Mouse (Mus musculus) liver, embryonic 14.5 days (tissue): ENCODE results near the gene Sparc. TPM values are rescaled to one million over a fixed set of nuclear protein-coding genes. Genes with fewer than 3 reads are reported as not detected.
A peak's percentile ranks its signal among the peaks of the same experiment; 100 is the strongest.

ENCODE experiments used
- ATAC-seq: fragments of 200-750 bp; cut with Nextera tagmentation; 2 replicates; pipeline ENCODE4 v1.8.0; 2017; ENCODE audit warnings: moderate number of reproducible peaks, mild to moderate bottlenecking, moderate library complexity; ENCODE audit not compliant: insufficient read depth
- DNase-seq, 3 experiments: peaks; one replicate each; pipeline ENCODE4 v3.0.0-alpha.2; 2012 to 2013; ENCODE audit warnings: low read depth in 3 of 3, low spot score in 3 of 3
- H3K27ac ChIP-seq: fragments of 300-500 bp; sonication (generic); 2 replicates; pipeline ENCODE4 v1.5.1; 2014; ENCODE audit warnings: moderate library complexity, mild to moderate bottlenecking, control low read depth, inconsistent platforms
- H3K27me3 ChIP-seq: fragments of 300-500 bp; sonication (generic); 2 replicates; pipeline ENCODE4 v1.6.1; 2014; ENCODE audit warnings: mild to moderate bottlenecking, low read length, moderate library complexity; ENCODE audit not compliant: control insufficient read depth, insufficient read depth
- H3K36me3 ChIP-seq: fragments of 300-500 bp; sonication (generic); replicated peaks from 2 replicates; pipeline ENCODE4 v1.6.1; 2014; ENCODE audit warnings: low read depth; ENCODE audit not compliant: control insufficient read depth, insufficient read depth
- H3K4me1 ChIP-seq, 2 experiments: fragments of 200-500 bp in 1 of 2; fragments of 300-500 bp in 1 of 2; sonication (generic) in 1 of 2; replicated peaks; 2 replicates each; pipeline ENCODE4 v1.6.1; 2012 to 2014; ENCODE audit warnings: antibody characterized with exemption in 1 of 2, inconsistent platforms in 1 of 2, low read length in 1 of 2; ENCODE audit not compliant: control insufficient read depth in 2 of 2, insufficient read depth in 2 of 2
- H3K4me2 ChIP-seq: fragments of 300-500 bp; sonication (generic); 2 replicates; pipeline ENCODE4 v1.6.1; 2014; ENCODE audit warnings: low read depth, mild to moderate bottlenecking, control low read depth, moderate library complexity
- H3K4me3 ChIP-seq, 2 experiments: fragments of 200-500 bp in 1 of 2; fragments of 300-500 bp in 1 of 2; sonication (generic) in 1 of 2; 2 replicates each; pipeline ENCODE4 v1.5.1; 2012 to 2014; ENCODE audit warnings: low read depth in 2 of 2, low read length in 2 of 2, mild to moderate bottlenecking in 2 of 2, control low read depth in 1 of 2, inconsistent platforms in 1 of 2, moderate library complexity in 1 of 2; ENCODE audit not compliant: insufficient read depth in 1 of 2
- H3K9ac ChIP-seq: fragments of 300-500 bp; sonication (generic); replicated peaks from 2 replicates; pipeline ENCODE4 v1.6.1; 2014; ENCODE audit warnings: mild to moderate bottlenecking, control low read depth, moderate library complexity
- H3K9me3 ChIP-seq: fragments of 300-500 bp; sonication (generic); 2 replicates; pipeline ENCODE4 v1.6.1; 2016; ENCODE audit warnings: low read length, mixed read lengths; ENCODE audit not compliant: control insufficient read depth
- CTCF ChIP-seq: IDR thresholded peaks from 2 replicates; pipeline ENCODE4 v1.5.1; 2016; ENCODE audit warnings: antibody characterized with exemption, low read depth, control low read depth
- EP300 ChIP-seq: IDR thresholded peaks from 2 replicates; pipeline ENCODE4 v1.6.1; 2016; ENCODE audit warnings: antibody characterized with exemption, low read depth
- WGBS: fragments of 180-500 bp; shearing (Covaris S2); extraction: QIAGEN DNeasy Blood & Tissue Kit; methylation state at CpG from one replicate; pipeline ENCODE4 v1.1.7; 2014; ENCODE audit not compliant: insufficient replicate concordance; 5-methylcytosine and 5-hydroxymethylcytosine counted together
- polyA plus RNA-seq, 2 experiments: library from polyadenylated mRNA; depleted of rRNA in 1 of 2; stranded (reverse) in 1 of 2; unstranded in 1 of 2; fragments of >200 nt; fragmentation: Nextera tagmentation in 1 of 2; extraction: Ambion mirVana in 1 of 2; gene quantifications; 2 replicates each; pipeline versions ENCODE4 v1.2.1 to v1.2.3; 2012 to 2014

The Sparc gene
- polyA plus RNA-seq, 2 experiments: 64.9 to 88.2 TPM

DNA sequence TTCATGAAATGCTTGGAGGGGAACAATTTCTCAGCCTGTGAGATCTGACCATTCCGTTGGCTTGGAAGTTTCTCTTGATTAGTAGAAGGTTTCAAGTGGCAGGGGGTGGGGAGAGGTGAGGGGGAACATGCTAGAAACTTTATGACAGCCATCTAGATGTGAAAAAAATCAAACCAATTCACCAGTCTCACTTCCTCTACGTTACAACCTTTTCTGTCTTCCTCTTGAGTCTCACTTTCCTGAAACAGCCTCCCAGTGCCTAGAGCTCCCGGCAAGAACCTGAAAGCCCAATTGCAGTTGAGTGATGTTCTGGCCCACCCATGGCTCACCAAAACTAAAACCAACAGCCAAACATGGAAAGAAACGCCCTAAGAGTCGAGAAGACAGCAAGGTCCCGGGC lies 28.4 kb downstream of the Sparc start:
- H3K4me2 ChIP-seq: no peak overlapping the region
- H3K27ac ChIP-seq: no peak overlapping the region
- H3K4me1 ChIP-seq: no peaks in the 10 kb centered on the region
- 40% methylated on average over 6 of the region's 6 CpGs for WGBS
- H3K36me3 ChIP-seq: no peaks in the 10 kb centered on the region
- no peak overlapping the region for H3K4me3 ChIP-seq
- no peak for TF ChIP-seq CTCF
- TF ChIP-seq EP300: no peak
- ATAC-seq: no peak
- no peak overlapping the region for H3K9ac ChIP-seq
- H3K27me3 ChIP-seq: no peaks in the 10 kb centered on the region
- H3K9me3 ChIP-seq: no peaks in the 10 kb centered on the region
- DNase-seq: no peak

GRCm38 (mm10) chr11:55392474-55392873 lies 30.5 kb downstream of the Sparc start:
- ATAC-seq (no peak), DNase-seq (no peak)
- no peaks in the 10 kb centered on the region for H3K9me3 ChIP-seq
- H3K4me2 ChIP-seq: no peak overlapping the region
- H3K27me3 ChIP-seq: no peaks in the 10 kb centered on the region
- H3K4me1 ChIP-seq: no peaks in the 10 kb centered on the region
- TF ChIP-seq CTCF (no peak), EP300 (no peak)
- no peak overlapping the region for H3K9ac ChIP-seq
- H3K4me3 ChIP-seq: no peak overlapping the region
- 36% methylated on average over 10 of the region's 10 CpGs for WGBS
- no peak overlapping the region for H3K27ac ChIP-seq
- no peaks in the 10 kb centered on the region for H3K36me3 ChIP-seq

GRCm38 (mm10) chr11:55389778-55390177 lies 33.2 kb downstream of the Sparc start:
- TF ChIP-seq EP300: no peak
- peak; percentile 81 for TF ChIP-seq CTCF
- H3K27me3 ChIP-seq: no peaks in the 10 kb centered on the region
- H3K9ac ChIP-seq: no peak overlapping the region
- H3K4me2 ChIP-seq: no peak overlapping the region
- no peak overlapping the region for H3K4me3 ChIP-seq
- ATAC-seq (no peak), DNase-seq (peak; percentile 24 to 53 (median 35))
- WGBS: 2% methylated on average over 2 of the region's 2 CpGs
- H3K36me3 ChIP-seq: no peaks in the 10 kb centered on the region
- H3K27ac ChIP-seq: no peak overlapping the region
- no peaks in the 10 kb centered on the region for H3K9me3 ChIP-seq
- H3K4me1 ChIP-seq: no peaks in the 10 kb centered on the region

DNA sequence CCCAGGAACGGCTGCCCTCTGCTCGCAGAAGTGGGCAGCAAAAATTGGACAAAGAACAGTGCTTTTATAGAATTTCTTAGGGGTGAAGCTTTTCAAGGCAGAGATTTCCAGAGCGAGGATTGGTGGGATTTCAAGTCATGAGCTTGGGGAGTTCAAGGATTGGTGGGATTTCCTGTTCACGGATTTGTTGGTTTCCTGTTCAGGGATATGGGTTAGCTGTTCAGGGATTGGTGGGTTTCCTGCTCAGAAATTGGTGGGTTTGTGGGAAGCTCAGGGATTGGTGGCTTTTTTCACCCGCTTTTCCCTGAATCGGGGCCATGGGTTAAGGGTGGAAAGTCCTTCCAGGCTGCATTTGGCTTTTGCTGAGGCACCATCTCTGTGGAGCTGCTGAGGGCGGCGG lies 35.4 kb downstream of the Sparc start:
- ATAC-seq (no peak), DNase-seq (no peak)
- Histone ChIP-seq H3K27ac (no peak overlapping the region), H3K36me3 (no peaks in the 10 kb centered on the region), H3K9ac (no peak overlapping the region), H3K4me2 (no peak overlapping the region), H3K27me3 (no peaks in the 10 kb centered on the region), H3K4me3 (no peak overlapping the region), H3K4me1 (no peaks in the 10 kb centered on the region), H3K9me3 (no peaks in the 10 kb centered on the region)
- no peak for TF ChIP-seq CTCF
- TF ChIP-seq EP300: no peak
- WGBS: 38% methylated on average over 8 of the region's 8 CpGs

- WGBS: 13% methylated on average over 11 of the region's 11 CpGs
- ATAC-seq (no peak), DNase-seq (peak; percentile 27 to 33 (median 33))
- H3K4me1 ChIP-seq: no peaks in the 10 kb centered on the region
- TF ChIP-seq EP300 (no peak), CTCF (peak; percentile 89)
- H3K4me3 ChIP-seq: no peak overlapping the region
- no peak overlapping the region for H3K27ac ChIP-seq
- no peaks in the 10 kb centered on the region for H3K36me3 ChIP-seq
- no peaks in the 10 kb centered on the region for H3K9me3 ChIP-seq
- no peak overlapping the region for H3K4me2 ChIP-seq
- H3K27me3 ChIP-seq: no peaks in the 10 kb centered on the region
- H3K9ac ChIP-seq: no peak overlapping the region
Measured at GRCm38 (mm10) chr11:55386424-55387063, 36.4 kb downstream of the Sparc start.
